8 mouse cellular contexts compared by ENCODE assay signal in the genomic region with DNA sequence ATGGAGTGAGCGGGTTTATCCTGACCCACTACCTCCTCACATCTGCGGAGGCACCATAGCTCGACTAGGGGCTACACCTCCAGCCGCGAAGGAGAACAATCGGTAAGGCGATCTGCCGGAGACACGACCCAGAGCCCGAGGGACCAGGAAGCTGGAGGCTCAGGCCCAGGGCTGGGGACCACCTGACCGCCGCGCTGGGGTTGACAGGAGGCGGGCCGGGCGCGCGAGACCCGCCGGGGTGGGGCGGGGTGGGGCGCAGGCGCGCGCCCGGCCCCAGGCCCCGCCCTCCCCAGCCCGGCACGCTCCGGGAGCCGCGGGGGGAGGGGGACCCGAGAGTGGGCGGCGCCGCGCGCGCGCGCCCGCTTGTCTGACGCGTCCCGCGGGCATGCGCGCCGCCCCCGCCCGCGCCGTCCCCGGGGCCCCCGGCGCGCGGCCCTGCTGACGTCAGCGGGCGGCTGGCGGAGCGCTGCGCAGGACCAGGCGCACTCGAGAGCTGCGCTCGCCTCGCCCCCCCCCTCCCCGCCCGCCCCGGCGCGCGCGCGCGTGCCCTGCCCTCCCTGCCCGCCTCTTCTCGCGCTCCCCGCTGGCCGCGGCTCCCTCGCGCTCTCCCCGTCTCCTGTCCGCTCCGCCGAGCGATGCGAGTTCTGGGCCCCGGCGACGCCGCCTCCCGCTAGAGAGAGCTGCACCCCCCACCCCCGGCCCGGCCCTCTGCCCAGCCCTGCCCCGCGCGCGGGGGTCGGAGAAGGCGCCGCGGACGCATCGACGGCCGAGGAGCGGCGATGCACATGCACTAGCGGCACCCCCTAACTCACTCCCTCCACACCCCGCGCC. TPM values are rescaled to one million over a fixed set of nuclear protein-coding genes. Genes with fewer than 3 reads are reported as not detected.
DNase-seq lines count a peak whose midpoint lies in the region; ATAC-seq and TF ChIP-seq lines count a peak whose summit lies in the region.

No protein-coding gene starts in this region.

- peaks cover 67% of the 10 kb centered on the region for H3K27me3 ChIP-seq in E14TG2a.4 (ENCODE audit: insufficient read depth, low read length)
- H3K27me3 ChIP-seq in forebrain, embryonic 13.5 days, result no peaks in the 10 kb centered on the region
- peaks cover 31% of the 10 kb centered on the region for H3K27me3 ChIP-seq in heart, postnatal 0 days (ENCODE audit: control insufficient read depth, insufficient read depth, low read length)
- H3K27me3 ChIP-seq in liver, embryonic 16.5 days (ENCODE audit: control insufficient read depth, insufficient read depth, low read depth, low read length), result peaks cover 54% of the 10 kb centered on the region

- ATAC-seq in forebrain, embryonic 13.5 days, result peak; percentile 82
- peak; percentile 86 for ATAC-seq in heart, postnatal 0 days (ENCODE audit: insufficient read depth, low read depth)
- peak; percentile 85 for ATAC-seq in liver, embryonic 16.5 days (ENCODE audit: low read depth)

- H3K36me3 ChIP-seq in E14TG2a.4 (ENCODE audit: insufficient read depth, low read length), result no peaks in the 10 kb centered on the region
- no peaks in the 10 kb centered on the region for H3K36me3 ChIP-seq in forebrain, embryonic 13.5 days (ENCODE audit: poor library complexity, severe bottlenecking)
- H3K36me3 ChIP-seq in heart, postnatal 0 days (replicated peaks; ENCODE audit: control insufficient read depth, insufficient read depth, low read length), result no peaks in the 10 kb centered on the region
- H3K36me3 ChIP-seq in liver, embryonic 16.5 days (ENCODE audit: control insufficient read depth, insufficient read depth), result no peaks in the 10 kb centered on the region

- DNase-seq in c-Kit-positive CD71-positive TER-119-negative erythroid progenitor cells, embryonic 14.5 days (ENCODE audit: low read depth), result peak; percentile 31
- DNase-seq in heart, postnatal 0 days (ENCODE audit: low spot score), result peak; percentile 68
- peak; percentile 75 to 89 for DNase-seq in kidney, postnatal 36 days
- peak; percentile 76 for DNase-seq in ovary, adult 18-20 months (ENCODE audit: low spot score)
- peak; percentile 76 for DNase-seq in thymus, postnatal 14 days

- peak overlapping the region; percentile 95 for H3K27ac ChIP-seq in forebrain, embryonic 13.5 days
- H3K27ac ChIP-seq in heart, postnatal 0 days (ENCODE audit: low read depth), result peak overlapping the region; percentile 41; the same call in 1 of the 2 replicates
- no peak overlapping the region for H3K27ac ChIP-seq in liver, embryonic 16.5 days (ENCODE audit: low read length)

- H3K4me3 ChIP-seq in E14TG2a.4 (replicated peaks; ENCODE audit: low read length), result peak overlapping the region; percentile 85
- H3K4me3 ChIP-seq in forebrain, embryonic 13.5 days, result peak overlapping the region; percentile 87
- peak overlapping the region; percentile 73 for H3K4me3 ChIP-seq in heart, postnatal 0 days (ENCODE audit: low read depth, low read length)
- peak overlapping the region; percentile 58 for H3K4me3 ChIP-seq in liver, embryonic 16.5 days (ENCODE audit: low read depth, low read length)

- TF ChIP-seq CTCF in E14TG2a.4 (conservative IDR thresholded peaks at IDR 0.05; ENCODE audit: low read length), result no peak
- TF ChIP-seq CTCF in heart, postnatal 0 days (IDR thresholded peaks at IDR 0.05; ENCODE audit: low read depth), result no peak

- peak overlapping the region; percentile 95 for H3K4me2 ChIP-seq in forebrain, embryonic 13.5 days
- H3K4me2 ChIP-seq in heart, postnatal 0 days (ENCODE audit: low read depth, low read length), result peak overlapping the region; percentile 92
- peak overlapping the region; percentile 78 for H3K4me2 ChIP-seq in liver, embryonic 16.5 days (ENCODE audit: low read depth, low read length)

- under 1% methylated on average over 36 of the region's 116 CpGs for WGBS in forebrain, embryonic 13.5 days
- under 1% methylated on average over 63 of the region's 116 CpGs for WGBS in heart, postnatal 0 days
- WGBS in liver, embryonic 16.5 days (ENCODE audit: insufficient replicate concordance), result under 1% methylated on average over 53 of the region's 116 CpGs

- H3K4me1 ChIP-seq in E14TG2a.4 (replicated peaks; ENCODE audit: low read depth, low read length), result peaks cover 31% of the 10 kb centered on the region
- H3K4me1 ChIP-seq in forebrain, embryonic 13.5 days, result peaks cover 28% of the 10 kb centered on the region
- H3K4me1 ChIP-seq in heart, postnatal 0 days (ENCODE audit: control insufficient read depth, insufficient read depth), result peaks cover 19% of the 10 kb centered on the region
- peaks cover 4% of the 10 kb centered on the region; the same call in 1 of the 2 replicates for H3K4me1 ChIP-seq in liver, embryonic 16.5 days (ENCODE audit: control insufficient read depth, low read depth, low read length)

- H3K9ac ChIP-seq in forebrain, embryonic 13.5 days, result peak overlapping the region; percentile 95
- peak overlapping the region; percentile 60 for H3K9ac ChIP-seq in heart, postnatal 0 days (replicated peaks; ENCODE audit: low read depth, low read length)
- no peak overlapping the region for H3K9ac ChIP-seq in liver, embryonic 16.5 days (ENCODE audit: low read depth, low read length)

- TF ChIP-seq EP300 in heart, postnatal 0 days (IDR thresholded peaks at IDR 0.05; ENCODE audit: low read depth), result no peak

- H3K9me3 ChIP-seq in E14TG2a.4 (ENCODE audit: low read length), result no peaks in the 10 kb centered on the region
- H3K9me3 ChIP-seq in forebrain, embryonic 13.5 days (replicated peaks), result no peaks in the 10 kb centered on the region
- H3K9me3 ChIP-seq in heart, postnatal 0 days (replicated peaks; ENCODE audit: control insufficient read depth, low read length), result no peaks in the 10 kb centered on the region
- H3K9me3 ChIP-seq in liver, embryonic 16.5 days (replicated peaks; ENCODE audit: control insufficient read depth, low read length), result no peaks in the 10 kb centered on the region

RNA-seq across cellular contexts. Expression of gene Gnao1, which starts 0.5 kb away (rescaled TPM):
- polyA plus RNA-seq in forebrain, embryonic 13.5 days (2015; fragmentation: Nextera tagmentation; extraction: Ambion mirVana), result 86.2 and 99.4 TPM in 2 replicates
- total RNA-seq in heart, postnatal 0 days (2014; rRNA removed; ENCODE audit: low replicate concordance), result 7.1 and 10.7 TPM in 2 replicates
- 5.9 and 8.4 TPM in 2 replicates for polyA plus RNA-seq in heart, postnatal 0 days (2015; fragmentation: Nextera tagmentation; extraction: Ambion mirVana)
- 0.33 and 0.44 TPM in 2 replicates for polyA plus RNA-seq in liver, embryonic 16.5 days (2015; fragmentation: Nextera tagmentation; extraction: Ambion mirVana)

Comparison
In these comparisons a context has a peak if more than half of its experiments do, and no peak if none do; other contexts are left out.
1. DNase-seq: peak in every context shown above with its lines; median percentile 82 in kidney, postnatal 36 days; 76 in ovary, adult 18-20 months; 76 in thymus, postnatal 14 days; 68 in heart, postnatal 0 days; 31 in c-Kit-positive CD71-positive TER-119-negative erythroid progenitor cells, embryonic 14.5 days.